Mouse (Mus musculus): ENCODE results near the gene Pin1rt1.
A peak's percentile ranks its signal among the peaks of the same experiment; 100 is the strongest.

Pin1rt1 gene

GRCm38 (mm10) chr2:104712486-104712809, 3.7 kb downstream of the Pin1rt1 start:
- no peak for DNase-seq (ENCODE audit: low spot score in 2 of 2)

GRCm38 (mm10) chr2:104711585-104712485, 4.3 kb downstream of the Pin1rt1 start, which contains the start of gene Tcp11l1:
Gene Tcp11l1, minus strand, starts transcription at chr2:104712169.
- DNase-seq (ENCODE audit: low spot score in 2 of 2) = peak; percentile 31 to 33

- no peak for DNase-seq (ENCODE audit: low spot score in 2 of 2)
These were observed 5.4 kb downstream of the Pin1rt1 start for GRCm38 (mm10) chr2:104710670-104711370.

GRCm38 (mm10) chr2:104709786-104710337, 6.3 kb downstream of the Pin1rt1 start:
- no peak for DNase-seq (ENCODE audit: low spot score in 2 of 2)

DNA sequence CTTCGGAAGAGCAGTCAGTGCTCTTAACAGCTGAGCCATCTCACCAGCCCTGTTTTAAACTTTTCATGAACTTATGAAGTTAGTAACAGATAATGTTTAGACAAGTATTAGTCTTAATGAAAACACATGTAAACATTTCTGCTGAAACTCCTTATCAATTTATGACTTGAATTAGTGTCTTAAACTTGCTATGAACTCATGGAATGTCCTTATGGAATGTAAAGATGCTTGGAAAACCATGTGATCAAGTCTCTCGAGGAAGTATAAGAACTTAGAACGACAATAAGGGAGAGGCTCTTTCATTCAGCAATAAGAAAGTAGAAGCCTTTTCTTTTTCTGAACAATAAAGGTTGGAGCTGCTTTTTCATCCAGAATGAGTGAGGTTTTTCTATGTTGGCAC, 11.8 kb downstream of the Pin1rt1 start:
- DNase-seq (ENCODE audit: low spot score in 2 of 2) = no peak

DNA sequence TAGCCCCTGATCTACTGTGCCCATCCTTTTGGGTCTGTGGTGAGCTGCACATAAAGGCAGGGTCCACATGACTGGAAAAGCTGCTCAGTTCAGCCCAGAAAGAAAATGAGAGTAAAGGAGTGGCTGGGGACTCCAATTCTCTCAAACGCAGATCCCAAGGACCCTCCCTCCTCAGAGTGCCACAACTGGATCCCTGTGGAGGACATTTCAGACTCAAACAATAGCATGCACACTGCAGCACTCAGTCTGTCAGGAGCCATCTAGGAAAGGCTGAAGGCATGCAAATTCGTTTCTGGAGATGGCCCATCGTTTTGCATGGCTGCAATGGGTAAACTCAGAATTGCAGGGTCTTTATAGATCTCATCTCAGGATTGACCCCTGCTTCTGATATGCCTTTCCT, 13.0 kb downstream of the Pin1rt1 start:
- no peak for DNase-seq (ENCODE audit: low spot score in 2 of 2)

GRCm38 (mm10) chr2:104699659-104700058, 16.5 kb downstream of the Pin1rt1 start:
- no peak for DNase-seq (ENCODE audit: low spot score in 2 of 2)

DNA sequence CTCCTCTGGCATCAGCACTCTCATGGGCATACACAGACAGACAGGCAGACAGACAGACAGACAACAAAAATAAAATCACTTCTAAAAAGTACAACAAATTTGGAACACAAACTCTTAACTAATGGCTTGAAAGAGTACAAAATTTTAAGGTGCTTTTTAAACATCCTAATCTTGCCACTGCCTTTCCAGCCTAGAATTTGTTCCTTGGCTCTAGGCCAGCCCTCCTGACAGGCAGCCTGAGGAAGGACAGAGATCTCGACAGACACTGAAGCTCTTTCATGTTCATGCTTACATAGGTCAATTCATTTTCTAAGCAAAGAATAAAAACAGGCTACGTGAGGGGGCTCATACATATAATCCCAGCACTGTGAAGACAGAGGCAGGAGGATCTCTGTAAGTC, 23.6 kb downstream of the Pin1rt1 start:
- no peak for DNase-seq (ENCODE audit: low spot score in 2 of 2)

- DNase-seq (ENCODE audit: low spot score in 2 of 2) = no peak
These were observed 25.5 kb downstream of the Pin1rt1 start for GRCm38 (mm10) chr2:104690720-104691119.

DNA sequence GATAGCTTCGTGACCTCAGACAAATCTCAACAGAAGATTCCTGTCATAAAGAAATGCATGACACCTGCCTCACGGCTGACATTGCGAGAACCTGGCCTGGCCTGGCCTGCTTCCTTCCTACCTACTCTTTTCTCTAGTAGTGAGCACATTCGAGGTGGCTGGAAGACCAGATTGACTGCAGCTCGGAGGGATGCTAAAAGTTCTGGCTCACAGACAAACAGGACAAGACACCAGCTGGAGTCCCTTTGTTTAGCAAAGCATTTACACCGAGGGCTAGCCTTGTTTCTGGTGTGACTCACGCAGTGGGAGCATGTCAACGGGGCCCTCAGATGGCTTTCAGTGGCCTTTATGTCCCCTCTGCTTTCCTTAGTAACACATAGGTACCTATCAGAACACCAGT, 27.5 kb downstream of the Pin1rt1 start:
- no peak for DNase-seq (ENCODE audit: low spot score in 2 of 2)

- DNase-seq (ENCODE audit: low spot score in 2 of 2) = no peak
These were observed 27.9 kb downstream of the Pin1rt1 start for GRCm38 (mm10) chr2:104688321-104688720.

DNA sequence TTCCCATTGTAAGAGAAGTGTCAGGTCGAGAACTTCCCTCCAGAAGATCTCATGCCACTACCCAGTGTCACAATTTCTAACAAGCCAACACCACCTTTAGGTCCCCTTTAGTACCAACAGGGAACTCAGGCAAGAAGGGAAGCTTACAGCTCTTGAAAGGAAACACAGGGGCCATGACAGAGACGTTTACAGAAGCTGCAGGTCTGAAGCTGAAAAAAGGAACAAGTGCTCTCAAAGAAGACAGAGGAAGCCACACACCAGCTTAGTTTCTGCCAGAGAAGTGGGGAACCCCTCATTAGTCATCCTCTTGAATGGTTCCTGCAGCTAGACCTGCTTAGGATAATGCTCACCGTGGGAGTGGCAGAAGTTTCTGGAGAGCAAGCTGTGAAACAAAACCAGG, 28.9 kb downstream of the Pin1rt1 start:
- DNase-seq (ENCODE audit: low spot score in 2 of 2) = no peak

DNA sequence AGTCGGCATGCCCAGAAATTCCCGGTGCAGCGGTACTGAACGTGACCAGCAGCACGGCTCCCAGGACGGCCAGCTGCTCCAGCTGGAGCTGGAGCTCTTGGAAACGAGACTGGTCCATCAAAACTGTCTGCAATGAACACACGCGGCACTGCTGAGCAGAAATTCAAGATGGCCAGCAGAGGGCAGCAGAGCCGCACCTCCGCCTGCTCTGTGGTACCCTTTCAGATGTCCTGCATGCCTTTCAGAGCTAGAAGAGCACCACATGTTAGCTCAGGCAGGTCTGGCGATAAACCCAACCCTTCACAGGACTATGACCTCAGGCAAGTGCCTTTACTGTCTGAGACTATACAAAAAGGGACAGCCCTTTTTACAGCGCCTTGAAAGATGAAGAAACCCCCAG, 30.8 kb downstream of the Pin1rt1 start:
- peak; percentile 34 to 59 for DNase-seq (ENCODE audit: low spot score in 2 of 2)

- no peak for DNase-seq (ENCODE audit: low spot score in 2 of 2)
These were observed 31.4 kb downstream of the Pin1rt1 start for GRCm38 (mm10) chr2:104684771-104685170.

GRCm38 (mm10) chr2:104677326-104677725, 38.9 kb downstream of the Pin1rt1 start:
- DNase-seq (ENCODE audit: low spot score in 2 of 2) = no peak

DNA sequence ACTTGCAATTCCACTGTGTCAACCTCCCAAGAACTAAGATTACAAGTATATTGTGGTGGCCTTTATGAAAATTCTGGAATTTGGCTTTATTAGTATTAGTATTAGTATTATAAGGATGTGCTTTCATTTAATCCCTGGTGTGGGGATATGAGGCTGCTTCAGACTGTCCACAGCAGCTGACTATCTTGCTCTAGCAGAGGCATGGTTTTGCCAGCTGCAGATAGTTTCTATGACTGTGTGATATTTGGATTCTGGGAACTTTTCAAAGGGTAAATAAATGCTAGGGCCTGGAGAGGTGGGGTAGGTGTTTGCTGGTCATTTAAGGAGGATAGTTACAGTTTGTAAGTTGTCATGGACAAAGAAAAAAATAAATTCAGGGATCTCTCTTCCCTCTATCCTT, 44.5 kb downstream of the Pin1rt1 start:
- no peak for DNase-seq (ENCODE audit: low spot score in 2 of 2)

DNA sequence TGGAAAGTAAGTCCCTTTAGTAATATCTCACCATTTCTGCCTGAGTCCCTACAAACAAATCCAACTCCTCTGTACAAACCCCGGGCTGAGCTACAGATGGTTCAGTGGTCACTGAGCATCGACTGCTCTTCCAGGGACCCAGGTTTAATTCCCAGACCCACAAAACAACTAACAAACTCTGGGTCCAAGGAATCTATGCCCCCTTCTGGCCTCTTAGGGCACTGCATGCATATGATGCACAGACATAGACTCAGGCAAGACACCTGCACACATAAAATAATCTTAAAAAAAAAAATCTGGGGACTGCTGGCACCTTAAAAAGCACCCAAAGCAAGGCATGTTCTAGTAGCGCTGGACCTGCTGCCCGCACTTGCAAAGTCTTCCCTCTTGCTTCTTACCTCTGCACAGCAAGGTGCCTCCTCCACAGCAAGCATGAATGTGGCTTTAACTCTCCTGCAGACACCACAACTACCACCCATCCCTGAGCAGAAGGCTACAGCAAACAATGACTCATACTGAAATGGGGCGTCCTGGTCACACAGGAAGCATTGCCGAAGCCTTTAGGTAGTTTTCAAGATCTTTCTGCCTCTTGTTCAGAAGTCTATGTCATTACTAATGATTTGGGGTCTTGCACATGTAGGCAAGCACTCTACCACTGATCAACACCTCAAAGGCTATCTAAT, 46.9 kb downstream of the Pin1rt1 start:
- DNase-seq (ENCODE audit: low spot score in 2 of 2) = no peak
